Mouse (Mus musculus) neural tube, embryonic 12.5 days (tissue): ENCODE measurements around the gene Astl. TPM values are rescaled to one million over a fixed set of nuclear protein-coding genes. Genes with fewer than 3 reads are reported as not detected.
A peak's percentile ranks its signal among the peaks of the same experiment; 100 is the strongest.
"Not testable (repeated sequence)": the region's sequence is repeated elsewhere in the genome, so short reads cannot be mapped to it uniquely, and the experiment has no call there.

ENCODE experiments used
- ATAC-seq: fragments of 200-750 bp; cut with Nextera tagmentation; 2 replicates; pipeline ENCODE4 v1.8.0; 2017; ENCODE audit warnings: low read depth, mild to moderate bottlenecking, moderate TSS enrichment, moderate library complexity; ENCODE audit not compliant: low FRiP score
- H3K27ac ChIP-seq: fragments of 300-500 bp; sonication (generic); 2 replicates; pipeline ENCODE4 v1.5.1; 2016
- H3K27me3 ChIP-seq: fragments of 300-500 bp; sonication (generic); replicated peaks from 2 replicates; pipeline ENCODE4 v1.6.1; 2016; ENCODE audit warnings: mild to moderate bottlenecking
- H3K36me3 ChIP-seq: fragments of 300-500 bp; sonication (generic); 2 replicates; pipeline ENCODE4 v1.6.1; 2016; ENCODE audit warnings: mild to moderate bottlenecking
- H3K4me1 ChIP-seq: fragments of 300-500 bp; sonication (generic); 2 replicates; pipeline ENCODE4 v1.6.1; 2016
- H3K4me2 ChIP-seq: fragments of 300-500 bp; sonication (generic); replicated peaks from 2 replicates; pipeline ENCODE4 v1.6.1; 2016; ENCODE audit warnings: mild to moderate bottlenecking
- H3K4me3 ChIP-seq: fragments of 300-500 bp; sonication (generic); 2 replicates; pipeline ENCODE4 v1.5.1; 2016
- H3K9ac ChIP-seq: fragments of 300-500 bp; sonication (generic); 2 replicates; pipeline ENCODE4 v1.6.1; 2016; ENCODE audit warnings: mild to moderate bottlenecking
- H3K9me3 ChIP-seq: fragments of 300-500 bp; sonication (generic); 2 replicates; pipeline ENCODE4 v1.6.1; 2016; ENCODE audit warnings: mild to moderate bottlenecking
- WGBS: fragments of 180-500 bp; shearing (Covaris S2); methylation state at CpG from one replicate; pipeline ENCODE4 v1.1.7; 2016; 5-methylcytosine and 5-hydroxymethylcytosine counted together
- polyA plus RNA-seq: library from polyadenylated mRNA; unstranded; fragments of >200 nt; fragmentation: Nextera tagmentation; extraction: Ambion mirVana; gene quantifications from 2 replicates; pipeline ENCODE4 v1.2.1, GENCODE M21; 2016

The Astl gene
- polyA plus RNA-seq = not detected in 2 replicates

DNA sequence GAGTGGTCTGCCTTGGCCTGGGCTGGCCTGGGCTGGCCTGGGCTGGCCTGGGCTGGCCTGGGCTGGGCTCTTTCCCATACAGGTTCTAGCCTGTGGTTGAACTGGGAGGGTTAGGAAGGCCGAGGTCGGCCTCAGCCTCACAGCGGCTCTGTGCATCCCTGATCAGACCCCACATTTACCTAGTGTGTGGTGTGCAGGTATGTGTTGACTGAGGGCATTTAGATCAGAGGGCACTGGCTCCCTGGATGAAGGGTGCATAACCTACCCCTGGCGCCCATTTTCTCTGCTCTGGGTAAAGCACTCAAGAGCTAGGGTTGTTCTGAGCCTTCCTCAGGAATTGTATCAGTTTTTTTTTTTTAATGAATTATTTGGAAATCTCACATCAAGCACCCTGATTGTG lies at the start of gene Astl:
Gene Astl, plus strand, starts transcription at position 224 of the 400 bp plus-strand sequence.
- H3K4me3 ChIP-seq = no peak within 1 kb of the TSS
- H3K4me2 ChIP-seq = peak within 1 kb of the TSS; percentile 90
- no peaks in the 10 kb centered on the region for H3K9me3 ChIP-seq
- H3K27ac ChIP-seq = no peak within 1 kb of the TSS
- ATAC-seq = no peak
- H3K36me3 ChIP-seq = no peaks in the 10 kb centered on the region
- H3K4me1 ChIP-seq = peaks cover 12% of the 10 kb centered on the region
- no peak within 1 kb of the TSS for H3K9ac ChIP-seq
- 88% methylated on average over 4 of the region's 4 CpGs for WGBS
- peaks cover 42% of the 10 kb centered on the region for H3K27me3 ChIP-seq

- 92% methylated on average over 4 of the region's 4 CpGs for WGBS
Observed at GRCm38 (mm10) chr2:127292250-127292649, 46.2 kb upstream of the Astl start.

GRCm38 (mm10) chr2:127297001-127297805 lies 41.2 kb upstream of the Astl start:
- ATAC-seq = no peak
- Histone ChIP-seq H3K4me1 (no peaks in the 10 kb centered on the region), H3K36me3 (peaks cover 77% of the 10 kb centered on the region), H3K9ac (no peak overlapping the region), H3K9me3 (no peaks in the 10 kb centered on the region), H3K4me2 (no peak overlapping the region), H3K4me3 (no peak overlapping the region), H3K27me3 (no peaks in the 10 kb centered on the region), H3K27ac (no peak overlapping the region)
- WGBS = 91% methylated on average over 7 of the region's 7 CpGs

More at GRCm38 (mm10) chr2:127292250-127292649, 46.2 kb upstream of the Astl start:
- peaks cover 60% of the 10 kb centered on the region for H3K36me3 ChIP-seq
- H3K4me2 ChIP-seq = no peak overlapping the region
- no peak overlapping the region for H3K27ac ChIP-seq
- no peak overlapping the region for H3K9ac ChIP-seq
- no peaks in the 10 kb centered on the region for H3K9me3 ChIP-seq
- H3K27me3 ChIP-seq = no peaks in the 10 kb centered on the region
- no peaks in the 10 kb centered on the region for H3K4me1 ChIP-seq
- ATAC-seq = no peak
- H3K4me3 ChIP-seq = no peak overlapping the region

GRCm38 (mm10) chr2:127298056-127298455 lies 40.4 kb upstream of the Astl start:
- Histone ChIP-seq H3K4me2 (no peak overlapping the region), H3K36me3 (peaks cover 70% of the 10 kb centered on the region)

DNA sequence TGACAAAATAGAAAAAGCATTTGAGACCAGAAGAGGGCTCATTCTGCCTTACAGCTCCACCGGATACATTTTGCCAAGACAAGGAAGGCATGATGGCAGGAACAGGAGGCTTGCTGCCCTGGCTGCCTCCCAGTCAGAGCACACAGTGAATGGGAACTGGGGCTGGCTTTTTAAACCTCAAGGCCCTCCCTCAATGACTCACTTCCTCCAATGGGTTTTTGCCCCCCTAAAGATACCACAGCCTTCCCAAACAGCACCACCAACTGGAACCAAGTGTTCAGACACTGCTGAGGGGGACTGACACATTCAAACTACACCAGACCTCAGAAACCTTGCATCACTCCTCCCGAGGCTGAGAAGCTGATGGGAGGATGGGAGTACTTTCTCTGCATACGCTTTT lies 37.7 kb upstream of the Astl start:
- no peak for ATAC-seq
- Histone ChIP-seq H3K27ac (no peak overlapping the region), H3K4me2 (no peak overlapping the region), H3K4me1 (no peaks in the 10 kb centered on the region), H3K9ac (no peak overlapping the region), H3K27me3 (no peaks in the 10 kb centered on the region), H3K4me3 (no peak overlapping the region), H3K9me3 (no peaks in the 10 kb centered on the region), H3K36me3 (peaks cover 54% of the 10 kb centered on the region)
- 90% methylated on average over 3 of the region's 3 CpGs for WGBS

More at GRCm38 (mm10) chr2:127298056-127298455, 40.4 kb upstream of the Astl start:
- no peak overlapping the region for H3K9ac ChIP-seq
- H3K27me3 ChIP-seq = no peaks in the 10 kb centered on the region
- no peaks in the 10 kb centered on the region for H3K4me1 ChIP-seq
- H3K9me3 ChIP-seq = no peaks in the 10 kb centered on the region
- no peak for ATAC-seq
- no peak overlapping the region for H3K4me3 ChIP-seq
- 100% methylated on average over 1 of the region's 1 CpGs for WGBS
- H3K27ac ChIP-seq = no peak overlapping the region

GRCm38 (mm10) chr2:127301883-127302282 lies 36.6 kb upstream of the Astl start:
- Histone ChIP-seq H3K4me3 (no peak overlapping the region), H3K9me3 (no peaks in the 10 kb centered on the region), H3K9ac (no peak overlapping the region), H3K27me3 (no peaks in the 10 kb centered on the region), H3K4me1 (no peaks in the 10 kb centered on the region), H3K27ac (no peak overlapping the region), H3K36me3 (peaks cover 43% of the 10 kb centered on the region), H3K4me2 (no peak overlapping the region)
- no peak for ATAC-seq
- WGBS = 89% methylated on average over 3 of the region's 3 CpGs

- WGBS = 97% methylated on average over 4 of the region's 4 CpGs
- H3K4me3 ChIP-seq, H3K4me1 ChIP-seq, ATAC-seq, H3K9ac ChIP-seq, H3K27ac ChIP-seq, H3K9me3 ChIP-seq, H3K27me3 ChIP-seq, H3K4me2 ChIP-seq: not testable (repeated sequence)
- H3K36me3 ChIP-seq = peaks cover 20% of the 10 kb centered on the region
Observed at GRCm38 (mm10) chr2:127304192-127304591, 34.2 kb upstream of the Astl start.

DNA sequence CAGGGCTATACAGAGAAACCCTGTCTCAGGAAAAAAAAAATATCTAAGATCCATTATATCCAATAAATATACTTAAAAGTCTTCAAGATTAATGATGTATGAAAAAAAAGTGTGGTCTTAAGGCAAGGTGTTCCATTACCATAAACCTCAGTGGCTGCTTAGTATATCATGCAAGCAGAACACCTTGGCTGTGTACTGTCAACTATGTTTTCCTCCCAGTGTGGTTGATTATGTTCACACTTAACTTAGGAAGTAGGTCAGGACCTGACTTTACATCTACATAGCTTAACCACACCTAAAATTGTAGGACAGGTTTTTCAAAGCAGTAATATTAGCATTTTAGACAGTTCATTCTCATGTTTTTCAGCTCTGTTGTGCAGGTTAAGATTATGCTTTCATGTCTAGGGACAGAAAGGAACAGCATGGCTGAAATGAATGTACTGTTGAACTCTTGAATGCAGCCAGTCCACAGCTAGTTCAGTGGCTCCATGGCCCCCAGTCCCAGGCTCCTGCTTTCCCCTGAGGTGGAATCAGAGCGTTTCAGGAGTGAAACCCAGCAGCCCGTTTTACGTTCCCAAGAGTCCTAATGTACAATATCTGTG lies 33.7 kb upstream of the Astl start:
- Histone ChIP-seq H3K4me1 (no peaks in the 10 kb centered on the region), H3K9me3 (no peaks in the 10 kb centered on the region), H3K4me3 (no peak overlapping the region), H3K9ac (no peak overlapping the region), H3K27ac (no peak overlapping the region), H3K36me3 (peaks cover 15% of the 10 kb centered on the region), H3K27me3 (no peaks in the 10 kb centered on the region), H3K4me2 (no peak overlapping the region)
- WGBS = 86% methylated on average over 3 of the region's 3 CpGs
- ATAC-seq = no peak

DNA sequence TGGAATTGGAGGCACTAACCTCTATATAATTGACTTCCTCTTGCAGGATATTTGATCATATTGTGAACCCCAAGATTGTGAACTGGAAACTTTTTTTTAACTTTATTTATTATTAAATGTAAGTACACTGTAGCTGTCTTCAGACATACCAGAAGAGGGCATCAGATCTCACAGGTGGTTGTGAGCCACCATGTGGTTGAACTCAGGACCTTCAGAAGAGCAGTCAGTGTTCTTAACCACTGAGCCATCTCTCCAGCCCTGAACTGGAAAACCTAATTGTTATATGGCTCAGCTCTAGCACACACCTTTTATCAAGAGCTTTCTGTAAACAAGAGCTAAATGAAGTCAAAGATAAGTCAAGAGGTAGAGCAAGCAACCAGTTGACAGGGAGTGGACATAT lies 32.3 kb upstream of the Astl start:
- Histone ChIP-seq H3K4me3 (no peak overlapping the region), H3K27ac (no peak overlapping the region), H3K4me1 (no peaks in the 10 kb centered on the region), H3K27me3 (no peaks in the 10 kb centered on the region), H3K4me2 (no peak overlapping the region), H3K36me3 (peaks cover 3% of the 10 kb centered on the region; the same call in 1 of the 2 replicates), H3K9me3 (no peaks in the 10 kb centered on the region), H3K9ac (no peak overlapping the region)
- no peak for ATAC-seq

DNA sequence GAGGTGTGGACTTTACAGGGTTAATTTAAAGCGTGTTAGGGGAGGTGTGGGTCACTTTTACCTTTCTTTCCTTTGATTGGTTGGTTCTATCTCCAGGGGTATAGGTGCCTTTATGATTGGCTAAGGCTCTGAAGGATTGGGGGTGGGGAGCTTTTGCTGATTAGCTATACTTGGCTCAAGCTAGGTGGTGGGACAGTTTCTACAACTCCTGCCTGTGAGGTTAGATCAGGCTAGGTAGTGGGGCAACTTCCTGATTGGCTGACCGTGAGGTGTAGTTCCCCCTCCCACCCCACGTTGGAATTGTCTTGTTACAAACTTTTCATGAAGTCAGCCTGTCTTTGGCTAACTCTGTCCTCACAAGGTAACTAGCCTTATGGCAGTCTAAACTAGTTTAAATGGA lies 31.3 kb upstream of the Astl start:
- H3K4me2 ChIP-seq = no peak overlapping the region
- no peak for ATAC-seq

DNA sequence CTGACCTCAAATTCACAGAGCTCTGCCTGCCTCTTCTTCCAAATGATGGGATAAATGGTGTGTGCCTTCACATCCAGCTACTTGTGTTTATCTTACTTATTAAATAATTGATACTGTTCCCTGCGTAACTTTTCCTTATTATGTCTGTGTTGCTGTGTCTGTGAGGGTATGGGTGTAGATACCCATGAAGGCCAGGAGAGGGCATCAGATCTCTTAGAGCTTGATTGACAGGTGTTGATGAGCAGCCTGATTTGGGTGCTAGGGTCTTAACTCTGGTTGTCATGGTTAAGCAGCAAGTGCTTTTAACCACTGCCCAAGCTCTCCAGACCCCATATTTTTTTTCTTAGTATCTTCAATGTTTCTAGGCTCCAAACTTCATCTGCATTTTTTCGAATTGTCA lies 29.8 kb upstream of the Astl start:
- H3K27me3 ChIP-seq = no peaks in the 10 kb centered on the region
- no peak overlapping the region for H3K4me3 ChIP-seq
- no peak overlapping the region for H3K4me2 ChIP-seq
- H3K36me3 ChIP-seq = no peaks in the 10 kb centered on the region
- no peaks in the 10 kb centered on the region for H3K9me3 ChIP-seq
- no peak overlapping the region for H3K27ac ChIP-seq
- 91% methylated on average over 2 of the region's 2 CpGs for WGBS
- no peak overlapping the region for H3K9ac ChIP-seq
- ATAC-seq = no peak
- no peaks in the 10 kb centered on the region for H3K4me1 ChIP-seq

More for the DNA sequence above, 31.3 kb upstream of the Astl start:
- WGBS = 58% methylated on average over 3 of the region's 3 CpGs
- Histone ChIP-seq H3K9me3 (no peaks in the 10 kb centered on the region), H3K27me3 (no peaks in the 10 kb centered on the region), H3K27ac (no peak overlapping the region), H3K36me3 (no peaks in the 10 kb centered on the region), H3K4me3 (no peak overlapping the region), H3K4me1 (no peaks in the 10 kb centered on the region), H3K9ac (no peak overlapping the region)

GRCm38 (mm10) chr2:127310246-127310645 lies 28.2 kb upstream of the Astl start:
- no peaks in the 10 kb centered on the region for H3K9me3 ChIP-seq
- H3K27ac ChIP-seq = no peak overlapping the region
- ATAC-seq = no peak
- H3K4me2 ChIP-seq = no peak overlapping the region
- H3K4me1 ChIP-seq = no peaks in the 10 kb centered on the region
- no peak overlapping the region for H3K4me3 ChIP-seq
- 71% methylated on average over 2 of the region's 2 CpGs for WGBS
- H3K9ac ChIP-seq = no peak overlapping the region
- H3K27me3 ChIP-seq = no peaks in the 10 kb centered on the region
- H3K36me3 ChIP-seq = no peaks in the 10 kb centered on the region

GRCm38 (mm10) chr2:127310685-127311084 lies 27.8 kb upstream of the Astl start:
- 92% methylated on average over 7 of the region's 7 CpGs for WGBS
- no peak overlapping the region for H3K4me3 ChIP-seq
- H3K9me3 ChIP-seq = no peaks in the 10 kb centered on the region
- no peak overlapping the region for H3K27ac ChIP-seq
- H3K9ac ChIP-seq = no peak overlapping the region
- H3K4me1 ChIP-seq = no peaks in the 10 kb centered on the region
- H3K4me2 ChIP-seq = no peak overlapping the region
- no peaks in the 10 kb centered on the region for H3K36me3 ChIP-seq
- no peak for ATAC-seq
- H3K27me3 ChIP-seq = no peaks in the 10 kb centered on the region
